Mouse (Mus musculus) CH12.LX (cell line): ENCODE results near the gene Olfr1040. TPM values are rescaled to one million over a fixed set of nuclear protein-coding genes. Genes with fewer than 3 reads are reported as not detected.

Source experiments
- DNase-seq: peaks from one replicate; pipeline ENCODE4 v3.0.0-alpha.2; 2013; ENCODE audit errors: extremely low read depth
- H3K27ac ChIP-seq: 2 replicates; pipeline ENCODE4 v1.5.1; 2012; ENCODE audit warnings: low read depth, mild to moderate bottlenecking, control low read depth, moderate library complexity; ENCODE audit not compliant: insufficient read depth
- H3K27me3 ChIP-seq: replicated peaks from 2 replicates; pipeline ENCODE3; 2012; ENCODE audit warnings: inconsistent platforms
- H3K36me3 ChIP-seq, 2 experiments: replicated peaks in 1 of 2; 2 replicates each; pipeline versions ENCODE3 to v1.6.1; 2012; ENCODE audit warnings: inconsistent platforms in 1 of 2, low read length in 1 of 2, mild to moderate bottlenecking in 1 of 2, mixed read lengths in 1 of 2, moderate library complexity in 1 of 2; ENCODE audit not compliant: control insufficient read depth in 1 of 2, insufficient read depth in 1 of 2
- H3K4me1 ChIP-seq, 2 experiments: 2 replicates each; pipeline ENCODE4 v1.6.1; 2012; ENCODE audit warnings: inconsistent platforms in 1 of 2, moderate library complexity in 1 of 2; ENCODE audit not compliant: insufficient read depth in 2 of 2, control insufficient read depth in 1 of 2
- H3K4me2 ChIP-seq: 2 replicates; pipeline ENCODE4 v1.6.1; 2012; ENCODE audit warnings: low read depth, mild to moderate bottlenecking, control low read depth; ENCODE audit not compliant: poor library complexity, insufficient read depth, severe bottlenecking
- H3K4me3 ChIP-seq, 3 experiments: fragments of 150-350 bp in 1 of 3; sonication (generic) in 1 of 3; replicated peaks in 1 of 3; 2 replicates each; pipeline versions ENCODE3 to v1.5.1; 2011 to 2012; ENCODE audit warnings: low read depth in 2 of 3, low read length in 2 of 3, mild to moderate bottlenecking in 2 of 3, moderate library complexity in 2 of 3, control low read depth in 1 of 3, improper control_type of control experiment in 1 of 3, inconsistent platforms in 1 of 3, mixed read lengths in 1 of 3; ENCODE audit not compliant: poor library complexity in 1 of 3
- H3K79me2 ChIP-seq: replicated peaks from 2 replicates; pipeline ENCODE4 v1.6.1; 2012; ENCODE audit warnings: mild to moderate bottlenecking, moderate library complexity; ENCODE audit not compliant: control insufficient read depth, poor library complexity, insufficient read depth, severe bottlenecking; ENCODE audit errors: extremely low read depth
- H3K9ac ChIP-seq: 2 replicates; pipeline ENCODE4 v1.6.1; 2012; ENCODE audit warnings: low read depth, mild to moderate bottlenecking, control low read depth, moderate library complexity; ENCODE audit not compliant: insufficient read depth
- H3K9me3 ChIP-seq: replicated peaks from 2 replicates; pipeline ENCODE3; 2012; ENCODE audit warnings: low read length, inconsistent platforms, mixed read lengths
- CHD2 ChIP-seq: IDR thresholded peaks from 2 replicates; pipeline ENCODE4 v1.6.1; 2011; ENCODE audit warnings: low read length, improper control_type of control experiment
- CTCF ChIP-seq, 2 experiments: IDR thresholded peaks in 1 of 2; conservative IDR thresholded peaks in 1 of 2; 2 replicates each; pipeline ENCODE4 v1.5.1; 2011 to 2012; ENCODE audit warnings: low read depth in 2 of 2, low read length in 2 of 2, improper control_type of control experiment in 1 of 2, inconsistent platforms in 1 of 2, mild to moderate bottlenecking in 1 of 2, moderate library complexity in 1 of 2
- E2F4 ChIP-seq: IDR thresholded peaks from 2 replicates; pipeline ENCODE4 v1.6.1; 2011; ENCODE audit warnings: low read depth, low read length, improper control_type of control experiment; ENCODE audit not compliant: insufficient replicate concordance
- EP300 ChIP-seq: IDR thresholded peaks from 2 replicates; pipeline ENCODE4 v1.6.1; 2011; ENCODE audit warnings: low read length, improper control_type of control experiment
- ETS1 ChIP-seq: conservative IDR thresholded peaks from 2 replicates; pipeline ENCODE4 v1.6.1; 2012; ENCODE audit warnings: low read depth, mild to moderate bottlenecking, inconsistent platforms, low read length, improper control_type of control experiment, moderate library complexity
- GABPA ChIP-seq: IDR thresholded peaks from 2 replicates; pipeline ENCODE4 v1.6.1; 2012; ENCODE audit warnings: low read depth, low read length, improper control_type of control experiment, inconsistent platforms; ENCODE audit not compliant: insufficient replicate concordance
- IRF4 ChIP-seq: IDR thresholded peaks from 2 replicates; pipeline ENCODE4 v1.6.1; 2014; ENCODE audit warnings: low read depth, mild to moderate bottlenecking, inconsistent platforms, low read length, improper control_type of control experiment
- KAT2A ChIP-seq: IDR thresholded peaks from 2 replicates; pipeline ENCODE4 v1.6.1; 2012; ENCODE audit warnings: low read length, improper control_type of control experiment, inconsistent platforms; ENCODE audit not compliant: insufficient replicate concordance
- MAZ ChIP-seq: IDR thresholded peaks from 2 replicates; pipeline ENCODE4 v1.6.1; 2012; ENCODE audit warnings: low read depth, mild to moderate bottlenecking, inconsistent platforms, low read length, improper control_type of control experiment, moderate library complexity
- NELFE ChIP-seq: IDR thresholded peaks from 2 replicates; pipeline ENCODE4 v1.6.1; 2011; ENCODE audit warnings: low read depth, low read length, improper control_type of control experiment
- NRF1 ChIP-seq: IDR thresholded peaks from 2 replicates; pipeline ENCODE4 v1.6.1; 2014; ENCODE audit warnings: low read depth, mild to moderate bottlenecking, inconsistent platforms, low read length, improper control_type of control experiment, moderate library complexity
- PAX5 ChIP-seq: IDR thresholded peaks from 2 replicates; pipeline ENCODE4 v1.6.1; 2012; ENCODE audit warnings: low read length, inconsistent platforms, mixed read lengths
- RAD21 ChIP-seq: IDR thresholded peaks from 2 replicates; pipeline ENCODE4 v1.6.1; 2011; ENCODE audit warnings: low read depth, mild to moderate bottlenecking, low read length, improper control_type of control experiment, moderate library complexity
- RCOR1 ChIP-seq: conservative IDR thresholded peaks from 2 replicates; pipeline ENCODE4 v1.6.1; 2012; ENCODE audit warnings: low read depth, mild to moderate bottlenecking, inconsistent platforms, low read length, improper control_type of control experiment
- SIN3A ChIP-seq: IDR thresholded peaks from 2 replicates; pipeline ENCODE4 v1.6.1; 2012; ENCODE audit warnings: low read length, improper control_type of control experiment, inconsistent platforms
- SMC3 ChIP-seq: IDR thresholded peaks from 2 replicates; pipeline ENCODE4 v1.6.1; 2011; ENCODE audit warnings: low read depth, low read length, improper control_type of control experiment
- UBTF ChIP-seq: IDR thresholded peaks from 2 replicates; pipeline ENCODE4 v1.6.1; 2012; ENCODE audit warnings: low read depth, mild to moderate bottlenecking, inconsistent platforms, low read length, improper control_type of control experiment, moderate library complexity
- ZC3H11A ChIP-seq: IDR thresholded peaks from 2 replicates; pipeline ENCODE4 v1.6.1; 2012; ENCODE audit warnings: low read depth, mild to moderate bottlenecking, inconsistent platforms, low read length, improper control_type of control experiment
- ZKSCAN1 ChIP-seq: IDR thresholded peaks from 2 replicates; pipeline ENCODE4 v1.6.1; 2012; ENCODE audit warnings: low read depth, inconsistent platforms, low read length, improper control_type of control experiment, borderline replicate concordance
- ZNF384 ChIP-seq: IDR thresholded peaks from 2 replicates; pipeline ENCODE4 v1.6.1; 2012; ENCODE audit warnings: low read depth, low read length, improper control_type of control experiment, inconsistent platforms
- dilution Hi-C: fragments of 300-500 bp; cut with MboI; formaldehyde crosslinking; loops from 2 replicates; pipeline ENCODE4 v1.14.3; 2020; ENCODE audit warnings: low sequenced_read_pairs; ENCODE audit not compliant: extremely low pct_unique_long_range_greater_than_20kb, extremely low pct_ligation_motif_present
- in situ Hi-C: fragments of 300-500 bp; cut with MboI; formaldehyde crosslinking; loops from 3 replicates; pipeline ENCODE4 v1.14.3; 2019; ENCODE audit warnings: low sequenced_read_pairs, low pct_ligation_motif_present, low pct_unique_long_range_greater_than_20kb, mixed read lengths
- polyA plus RNA-seq: library from polyadenylated mRNA; unstranded; fragments of >175 nt; gene quantifications from 2 replicates; pipeline ENCODE4 v1.2.1, GENCODE M21; 2012; ENCODE audit warnings: low read depth; ENCODE audit not compliant: insufficient read length
- total RNA-seq, 2 experiments: library from RNA; depleted of rRNA; stranded (reverse); fragments of 300-350 nt in 1 of 2; fragments of >200 nt in 1 of 2; gene quantifications; 2 replicates each; pipeline ENCODE4 v1.2.3; 2012 to 2014

Gene Olfr1040
- total and polyA plus RNA-seq, 3 experiments, result not detected

DNA sequence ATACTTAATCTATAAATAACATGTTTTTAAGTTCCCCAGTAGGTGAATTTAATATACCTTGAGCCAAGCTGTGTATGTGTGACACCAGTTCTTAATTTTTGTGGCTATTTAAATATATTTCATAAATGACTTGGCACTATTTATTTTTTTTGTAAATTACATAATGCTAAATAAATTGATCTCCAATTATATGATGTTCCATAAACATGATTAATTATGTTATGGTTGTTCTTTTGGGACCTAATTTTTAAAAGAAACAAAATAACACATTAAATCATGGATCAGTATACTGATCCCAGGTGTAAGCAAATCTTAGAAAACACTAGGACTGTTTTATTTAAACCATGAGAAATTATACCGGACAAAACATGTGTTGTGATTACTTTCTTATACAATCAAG lies 10.7 kb downstream of the Olfr1040 start, which contains the start of gene Olfr1039:
TSS of gene Olfr1039 (minus strand) at position 101 of the 400 bp plus-strand sequence.
- H3K4me3 ChIP-seq, result no peak within 1 kb of the TSS
- H3K4me1 ChIP-seq, result no peaks in the 10 kb centered on the region
- in situ Hi-C loops, result no loop called here
- no peaks in the 10 kb centered on the region for H3K36me3 ChIP-seq
- no peak within 1 kb of the TSS for H3K4me2 ChIP-seq
- DNase-seq, result no peak
- dilution Hi-C loops, result no loop called here
- no peaks in the 10 kb centered on the region for H3K27me3 ChIP-seq
- H3K79me2 ChIP-seq, result no peaks in the 10 kb centered on the region
- no peak within 1 kb of the TSS for H3K9ac ChIP-seq
- no peak within 1 kb of the TSS for H3K27ac ChIP-seq
- peaks cover 16% of the 10 kb centered on the region for H3K9me3 ChIP-seq
- TF ChIP-seq NRF1, result no peak
- no peak for TF ChIP-seq UBTF
- no peak for TF ChIP-seq NELFE
- no peak for TF ChIP-seq SIN3A
- TF ChIP-seq ZNF384, result no peak
- no peak for TF ChIP-seq CHD2
- no peak for TF ChIP-seq SMC3
- TF ChIP-seq GABPA, result no peak
- no peak for TF ChIP-seq KAT2A
- no peak for TF ChIP-seq ETS1
- no peak for TF ChIP-seq RCOR1
- no peak for TF ChIP-seq RAD21
- TF ChIP-seq E2F4, result no peak
- no peak for TF ChIP-seq ZC3H11A
- TF ChIP-seq IRF4, result no peak
- no peak for TF ChIP-seq EP300
- no peak for TF ChIP-seq ZKSCAN1
- TF ChIP-seq MAZ, result no peak
- TF ChIP-seq CTCF (conservative IDR thresholded peaks at IDR 0.05 in 1 of 2, IDR thresholded peaks at IDR 0.05 in 1 of 2; ENCODE audit: low read depth in 2 of 2, low read length in 2 of 2), result no peak
- TF ChIP-seq PAX5, result no peak
- TF ChIP-seq, all 38 proteins: peak for 0

Other genes with a start within 250 kb of the Olfr1040 start
Only the 20 nearest of the 30 such genes appear.
- gene Olfr1030, start 167.5 kb downstream of the Olfr1040 start, total RNA-seq (2012; rRNA removed), result not detected in 2 replicates
- not detected in 2 replicates for gene Olfr1030, start 167.5 kb downstream of the Olfr1040 start, total RNA-seq (2014; rRNA removed)
- not detected in 2 replicates for gene Olfr1030, start 167.5 kb downstream of the Olfr1040 start, polyA plus RNA-seq
- not detected in 2 replicates for gene Olfr1031, start 156.4 kb downstream of the Olfr1040 start, total RNA-seq (2012; rRNA removed)
- gene Olfr1031, start 156.4 kb downstream of the Olfr1040 start, total RNA-seq (2014; rRNA removed), result not detected in 2 replicates
- gene Olfr1031, start 156.4 kb downstream of the Olfr1040 start, polyA plus RNA-seq, result not detected in 2 replicates
- not detected in 2 replicates for gene Olfr1032, start 141.2 kb downstream of the Olfr1040 start, total RNA-seq (2012; rRNA removed)
- gene Olfr1032, start 141.2 kb downstream of the Olfr1040 start, total RNA-seq (2014; rRNA removed), result not detected in 2 replicates
- gene Olfr1032, start 141.2 kb downstream of the Olfr1040 start, polyA plus RNA-seq, result not detected in 2 replicates
- not detected in 2 replicates for gene Olfr1033, start 126.1 kb downstream of the Olfr1040 start, total RNA-seq (2012; rRNA removed)
- gene Olfr1033, start 126.1 kb downstream of the Olfr1040 start, total RNA-seq (2014; rRNA removed), result not detected in 2 replicates
- not detected in 2 replicates for gene Olfr1033, start 126.1 kb downstream of the Olfr1040 start, polyA plus RNA-seq
- not detected in 2 replicates for gene Olfr1034, start 100.9 kb downstream of the Olfr1040 start, total RNA-seq (2012; rRNA removed)
- not detected in 2 replicates for gene Olfr1034, start 100.9 kb downstream of the Olfr1040 start, total RNA-seq (2014; rRNA removed)
- gene Olfr1034, start 100.9 kb downstream of the Olfr1040 start, polyA plus RNA-seq, result not detected in 2 replicates
- not detected in 2 replicates for gene Olfr1036, start 72.7 kb downstream of the Olfr1040 start, total RNA-seq (2012; rRNA removed)
- gene Olfr1036, start 72.7 kb downstream of the Olfr1040 start, total RNA-seq (2014; rRNA removed), result not detected in 2 replicates
- gene Olfr1036, start 72.7 kb downstream of the Olfr1040 start, polyA plus RNA-seq, result not detected in 2 replicates
- gene Olfr1037, start 59.3 kb downstream of the Olfr1040 start, total RNA-seq (2012; rRNA removed), result not detected in 2 replicates
- not detected in 2 replicates for gene Olfr1037, start 59.3 kb downstream of the Olfr1040 start, total RNA-seq (2014; rRNA removed)
- not detected in 2 replicates for gene Olfr1037, start 59.3 kb downstream of the Olfr1040 start, polyA plus RNA-seq
- gene Olfr1039, start 10.8 kb downstream of the Olfr1040 start, total RNA-seq (2012; rRNA removed), result not detected in 2 replicates
- not detected in 2 replicates for gene Olfr1039, start 10.8 kb downstream of the Olfr1040 start, total RNA-seq (2014; rRNA removed)
- gene Olfr1039, start 10.8 kb downstream of the Olfr1040 start, polyA plus RNA-seq, result not detected in 2 replicates
- gene Olfr1042, start 15.1 kb upstream of the Olfr1040 start, total RNA-seq (2012; rRNA removed), result not detected in 2 replicates
- not detected in 2 replicates for gene Olfr1042, start 15.1 kb upstream of the Olfr1040 start, total RNA-seq (2014; rRNA removed)
- gene Olfr1042, start 15.1 kb upstream of the Olfr1040 start, polyA plus RNA-seq, result not detected in 2 replicates
- not detected in 2 replicates for gene Olfr1043, start 20.8 kb upstream of the Olfr1040 start, total RNA-seq (2012; rRNA removed)
- gene Olfr1043, start 20.8 kb upstream of the Olfr1040 start, total RNA-seq (2014; rRNA removed), result not detected in 2 replicates
- gene Olfr1043, start 20.8 kb upstream of the Olfr1040 start, polyA plus RNA-seq, result not detected in 2 replicates
- not detected in 2 replicates for gene Olfr1044, start 31.1 kb upstream of the Olfr1040 start, total RNA-seq (2012; rRNA removed)
- not detected in 2 replicates for gene Olfr1044, start 31.1 kb upstream of the Olfr1040 start, total RNA-seq (2014; rRNA removed)
- gene Olfr1044, start 31.1 kb upstream of the Olfr1040 start, polyA plus RNA-seq, result not detected in 2 replicates
- not detected in 2 replicates for gene Olfr52, start 39.0 kb upstream of the Olfr1040 start, total RNA-seq (2012; rRNA removed)
- not detected in 2 replicates for gene Olfr52, start 39.0 kb upstream of the Olfr1040 start, total RNA-seq (2014; rRNA removed)
- gene Olfr52, start 39.0 kb upstream of the Olfr1040 start, polyA plus RNA-seq, result not detected in 2 replicates
- not detected in 2 replicates for gene Olfr1045, start 56.3 kb upstream of the Olfr1040 start, total RNA-seq (2012; rRNA removed)
- gene Olfr1045, start 56.3 kb upstream of the Olfr1040 start, total RNA-seq (2014; rRNA removed), result not detected in 2 replicates
- not detected in 2 replicates for gene Olfr1045, start 56.3 kb upstream of the Olfr1040 start, polyA plus RNA-seq
- gene Olfr1046, start 72.6 kb upstream of the Olfr1040 start, total RNA-seq (2012; rRNA removed), result not detected in 2 replicates
- gene Olfr1046, start 72.6 kb upstream of the Olfr1040 start, total RNA-seq (2014; rRNA removed), result not detected in 2 replicates
- gene Olfr1046, start 72.6 kb upstream of the Olfr1040 start, polyA plus RNA-seq, result not detected in 2 replicates
- not detected in 2 replicates for gene Olfr1047, start 84.7 kb upstream of the Olfr1040 start, total RNA-seq (2012; rRNA removed)
- gene Olfr1047, start 84.7 kb upstream of the Olfr1040 start, total RNA-seq (2014; rRNA removed), result not detected in 2 replicates
- not detected in 2 replicates for gene Olfr1047, start 84.7 kb upstream of the Olfr1040 start, polyA plus RNA-seq
- not detected in 2 replicates for gene Olfr1048, start 93.6 kb upstream of the Olfr1040 start, total RNA-seq (2012; rRNA removed)
- not detected in 2 replicates for gene Olfr1048, start 93.6 kb upstream of the Olfr1040 start, total RNA-seq (2014; rRNA removed)
- gene Olfr1048, start 93.6 kb upstream of the Olfr1040 start, polyA plus RNA-seq, result not detected in 2 replicates
- gene Olfr1049, start 111.6 kb upstream of the Olfr1040 start, total RNA-seq (2012; rRNA removed), result not detected in 2 replicates
- not detected in 2 replicates for gene Olfr1049, start 111.6 kb upstream of the Olfr1040 start, total RNA-seq (2014; rRNA removed)
- not detected in 2 replicates for gene Olfr1049, start 111.6 kb upstream of the Olfr1040 start, polyA plus RNA-seq
- gene Olfr1051, start 132.4 kb upstream of the Olfr1040 start, total RNA-seq (2012; rRNA removed), result not detected in 2 replicates
- gene Olfr1051, start 132.4 kb upstream of the Olfr1040 start, total RNA-seq (2014; rRNA removed), result not detected in 2 replicates
- not detected in 2 replicates for gene Olfr1051, start 132.4 kb upstream of the Olfr1040 start, polyA plus RNA-seq
- gene Olfr1052, start 145.7 kb upstream of the Olfr1040 start, total RNA-seq (2012; rRNA removed), result not detected in 2 replicates
- not detected in 2 replicates for gene Olfr1052, start 145.7 kb upstream of the Olfr1040 start, total RNA-seq (2014; rRNA removed)
- not detected in 2 replicates for gene Olfr1052, start 145.7 kb upstream of the Olfr1040 start, polyA plus RNA-seq
- not detected in 2 replicates for gene Olfr1053, start 168.6 kb upstream of the Olfr1040 start, total RNA-seq (2012; rRNA removed)
- gene Olfr1053, start 168.6 kb upstream of the Olfr1040 start, total RNA-seq (2014; rRNA removed), result not detected in 2 replicates
- not detected in 2 replicates for gene Olfr1053, start 168.6 kb upstream of the Olfr1040 start, polyA plus RNA-seq